In genomic region chr11:6274387-6275093, GRCm38 (mm10) we compare ENCODE assay signal across 8 mouse cellular contexts. TPM values are rescaled to one million over a fixed set of nuclear protein-coding genes. Genes with fewer than 3 reads are reported as not detected.
DNase-seq lines count a peak whose midpoint lies in the region; ATAC-seq lines count a peak whose summit lies in the region.

Gene Tmed4, minus strand, starts transcription at chr11:6274870.

- H3K4me1 ChIP-seq in intestine, embryonic 14.5 days (replicated peaks; ENCODE audit: control insufficient read depth, insufficient read depth, low read length), result peaks cover 10% of the 10 kb centered on the region

- DNase-seq in adrenal gland, adult 18-20 months (ENCODE audit: low spot score in 2 of 2), result peak; percentile 98 to 99
- peak; percentile 99 for DNase-seq in embryo, embryonic 11 days
- peak; percentile 96 for DNase-seq in gastrocnemius, postnatal 25 days
- DNase-seq in intestine, embryonic 14.5 days (ENCODE audit: low spot score), result peak; percentile 93
- DNase-seq in left cerebral cortex, postnatal 14 days (ENCODE audit: low spot score in 2 of 2), result peak; percentile 97 to 99
- peak; percentile 99 for DNase-seq in mesoderm, embryonic 11.5 days (ENCODE audit: low read depth, low spot score)
- DNase-seq in right cerebral cortex, postnatal 36 days (ENCODE audit: low spot score in 2 of 2), result peak; percentile 95
- DNase-seq in yolk sac, embryonic 10.5 days (ENCODE audit: low spot score), result peak; percentile 94

- H3K9ac ChIP-seq in intestine, embryonic 14.5 days (ENCODE audit: low read length), result peak within 1 kb of the TSS; percentile 73

- no peaks in the 10 kb centered on the region for H3K27me3 ChIP-seq in intestine, embryonic 14.5 days (replicated peaks; ENCODE audit: control insufficient read depth, insufficient read depth, low read length)

- ATAC-seq in intestine, embryonic 14.5 days (replicated peaks; ENCODE audit: low FRiP score, low TSS enrichment, low read depth), result peak; percentile 95

- H3K27ac ChIP-seq in intestine, embryonic 14.5 days (ENCODE audit: low read depth), result peak within 1 kb of the TSS; percentile 62; the same call in 1 of the 2 replicates

- H3K9me3 ChIP-seq in intestine, embryonic 14.5 days (ENCODE audit: control insufficient read depth, low read length), result no peaks in the 10 kb centered on the region

- peak within 1 kb of the TSS; percentile 71 for H3K4me2 ChIP-seq in intestine, embryonic 14.5 days (ENCODE audit: low read length)

- peaks cover 22% of the 10 kb centered on the region for H3K36me3 ChIP-seq in intestine, embryonic 14.5 days (ENCODE audit: control insufficient read depth, insufficient read depth, low read length)

- under 1% methylated on average over 39 of the region's 39 CpGs for WGBS in intestine, embryonic 14.5 days

- intact Hi-C loops in left cerebral cortex, postnatal 14 days (cut with DNase I), result no loop called here

- H3K4me3 ChIP-seq in intestine, embryonic 14.5 days (ENCODE audit: low read depth, low read length), result peak within 1 kb of the TSS; percentile 86

RNA-seq across cellular contexts. Expression of gene Tmed4, which starts in this region (rescaled TPM):
- total RNA-seq in adrenal gland, adult 18-20 months (2021), result 100 to 1,000 TPM; 107 to 112 TPM
- total RNA-seq in gastrocnemius, postnatal 25 days (2021), result 10 to 100 TPM; 54.1 to 57.4 TPM
- 113 and 119 TPM in 2 replicates for polyA plus RNA-seq in intestine, embryonic 14.5 days (2014; fragmentation: Nextera tagmentation; extraction: Ambion mirVana)
- total RNA-seq in left cerebral cortex, postnatal 14 days (2021), result 10 to 100 TPM; 78.2 to 81.7 TPM

Comparison
In these comparisons a context has a peak if more than half of its experiments do, and no peak if none do; other contexts are left out.
1. Peak in every context shown above with its lines: DNase-seq, ATAC-seq, H3K4me3 ChIP-seq and H3K27ac ChIP-seq.